Mouse (Mus musculus) bone marrow macrophage, adult 2 months (primary cell): Measurements from ENCODE around the gene Tubal3.

Source experiments
- CTCF ChIP-seq: IDR thresholded peaks from 2 replicates; pipeline ENCODE4 v1.5.1; 2012; ENCODE audit warnings: low read depth, mild to moderate bottlenecking, low read length, moderate library complexity
- POLR2A ChIP-seq: IDR thresholded peaks from 2 replicates; pipeline ENCODE4 v1.6.1; 2012; ENCODE audit warnings: mild to moderate bottlenecking, low read depth, low read length, borderline replicate concordance

DNA sequence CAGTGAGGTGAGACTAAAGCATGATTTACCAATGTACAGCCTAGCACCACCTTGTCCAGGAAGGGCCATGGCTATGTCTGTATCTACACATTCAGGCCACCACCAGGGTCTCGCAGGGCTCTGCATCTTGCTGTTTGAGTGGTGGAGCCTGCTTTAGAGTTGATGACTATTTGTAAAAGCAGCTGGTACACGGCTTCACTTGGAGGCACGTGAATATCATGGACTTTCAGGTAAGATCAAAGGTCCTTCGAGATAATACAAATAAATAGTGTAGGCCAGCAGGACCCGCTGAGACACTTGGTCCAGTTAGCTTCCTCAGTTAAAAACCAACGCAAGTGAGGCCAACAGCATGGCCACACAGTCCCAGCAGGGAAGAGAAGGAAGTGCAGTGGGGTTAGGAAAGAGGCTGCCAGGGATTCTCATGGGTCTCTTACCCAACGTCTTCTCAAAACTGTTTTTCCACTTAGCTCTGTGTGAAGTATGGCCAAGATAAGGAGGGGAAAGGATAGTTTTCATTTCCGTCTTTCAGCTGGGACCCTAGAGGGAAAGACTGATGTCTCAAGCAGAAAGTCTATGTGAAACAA, 22.6 kb upstream of the Tubal3 start:
- TF ChIP-seq POLR2A (no peak), CTCF (no peak)
